Mouse (Mus musculus) midbrain, embryonic 16.5 days (tissue): ENCODE measurements around the gene Ncapd3. TPM values are rescaled to one million over a fixed set of nuclear protein-coding genes. Genes with fewer than 3 reads are reported as not detected.

Experiments used
- polyA plus RNA-seq: library from polyadenylated mRNA; unstranded; fragments of >200 nt; fragmentation: Nextera tagmentation; extraction: Ambion mirVana; gene quantifications from 2 replicates; pipeline ENCODE4 v1.2.1, GENCODE M21; 2015

Ncapd3 gene
- polyA plus RNA-seq, 1 experiment from 2014 or later: 14.9 TPM

Other genes with a start within 250 kb of the Ncapd3 start
- gene Glb1l2, start 223.7 kb upstream of the Ncapd3 start, polyA plus RNA-seq: 3.1 and 3.6 TPM in 2 replicates
- not detected in 2 replicates for gene Glb1l3, start 169.3 kb upstream of the Ncapd3 start, polyA plus RNA-seq
- 0.16 and 0.21 TPM in 2 replicates for gene Gm1110, start 107.1 kb upstream of the Ncapd3 start, polyA plus RNA-seq
- 33.2 and 33.9 TPM in 2 replicates for gene Acad8, start 30.6 kb upstream of the Ncapd3 start, polyA plus RNA-seq
- 123 and 129 TPM in 2 replicates for gene Thyn1, start 30.5 kb upstream of the Ncapd3 start, polyA plus RNA-seq
- 88.0 and 89.0 TPM in 2 replicates for gene Vps26b, start 110 bp upstream of the Ncapd3 start, polyA plus RNA-seq
- 46.3 and 57.8 TPM in 2 replicates for gene Jam3, start 125.2 kb downstream of the Ncapd3 start, polyA plus RNA-seq